Mouse (Mus musculus) CH12.LX (cell line): ENCODE measurements at regions not wholly inside any gene's neighbourhood (a gene's known extent, or its start where the extent isn't known, plus 50 kb on each side); places are given as distances from the start of the nearest gene placed in this dataset.

ENCODE experiments used
- DNase-seq: peaks from one replicate; pipeline ENCODE4 v3.0.0-alpha.2; 2013; ENCODE audit errors: extremely low read depth
- H3K27ac ChIP-seq: 2 replicates; pipeline ENCODE4 v1.5.1; 2012; ENCODE audit warnings: low read depth, mild to moderate bottlenecking, control low read depth, moderate library complexity; ENCODE audit not compliant: insufficient read depth
- H3K27me3 ChIP-seq: replicated peaks from 2 replicates; pipeline ENCODE3; 2012; ENCODE audit warnings: inconsistent platforms
- H3K36me3 ChIP-seq, 2 experiments: replicated peaks in 1 of 2; 2 replicates each; pipeline versions ENCODE3 to v1.6.1; 2012; ENCODE audit warnings: inconsistent platforms in 1 of 2, low read length in 1 of 2, mild to moderate bottlenecking in 1 of 2, mixed read lengths in 1 of 2, moderate library complexity in 1 of 2; ENCODE audit not compliant: control insufficient read depth in 1 of 2, insufficient read depth in 1 of 2
- H3K4me1 ChIP-seq, 2 experiments: 2 replicates each; pipeline ENCODE4 v1.6.1; 2012; ENCODE audit warnings: inconsistent platforms in 1 of 2, moderate library complexity in 1 of 2; ENCODE audit not compliant: insufficient read depth in 2 of 2, control insufficient read depth in 1 of 2
- H3K4me2 ChIP-seq: 2 replicates; pipeline ENCODE4 v1.6.1; 2012; ENCODE audit warnings: low read depth, mild to moderate bottlenecking, control low read depth; ENCODE audit not compliant: poor library complexity, insufficient read depth, severe bottlenecking
- H3K4me3 ChIP-seq, 3 experiments: fragments of 150-350 bp in 1 of 3; sonication (generic) in 1 of 3; replicated peaks in 1 of 3; 2 replicates each; pipeline versions ENCODE3 to v1.5.1; 2011 to 2012; ENCODE audit warnings: low read depth in 2 of 3, low read length in 2 of 3, mild to moderate bottlenecking in 2 of 3, moderate library complexity in 2 of 3, control low read depth in 1 of 3, improper control_type of control experiment in 1 of 3, inconsistent platforms in 1 of 3, mixed read lengths in 1 of 3; ENCODE audit not compliant: poor library complexity in 1 of 3
- H3K79me2 ChIP-seq: replicated peaks from 2 replicates; pipeline ENCODE4 v1.6.1; 2012; ENCODE audit warnings: mild to moderate bottlenecking, moderate library complexity; ENCODE audit not compliant: control insufficient read depth, poor library complexity, insufficient read depth, severe bottlenecking; ENCODE audit errors: extremely low read depth
- H3K9ac ChIP-seq: 2 replicates; pipeline ENCODE4 v1.6.1; 2012; ENCODE audit warnings: low read depth, mild to moderate bottlenecking, control low read depth, moderate library complexity; ENCODE audit not compliant: insufficient read depth
- H3K9me3 ChIP-seq: replicated peaks from 2 replicates; pipeline ENCODE3; 2012; ENCODE audit warnings: low read length, inconsistent platforms, mixed read lengths
- BHLHE40 ChIP-seq: IDR thresholded peaks from 2 replicates; pipeline ENCODE4 v1.6.1; 2011; ENCODE audit warnings: mild to moderate bottlenecking, low read depth, low read length, improper control_type of control experiment
- CHD1 ChIP-seq: IDR thresholded peaks from 2 replicates; pipeline ENCODE4 v1.6.1; 2012; ENCODE audit warnings: low read depth, low read length, improper control_type of control experiment, inconsistent platforms
- CTCF ChIP-seq, 2 experiments: IDR thresholded peaks in 1 of 2; conservative IDR thresholded peaks in 1 of 2; 2 replicates each; pipeline ENCODE4 v1.5.1; 2011 to 2012; ENCODE audit warnings: low read depth in 2 of 2, low read length in 2 of 2, improper control_type of control experiment in 1 of 2, inconsistent platforms in 1 of 2, mild to moderate bottlenecking in 1 of 2, moderate library complexity in 1 of 2
- ELF1 ChIP-seq: IDR thresholded peaks from 2 replicates; pipeline ENCODE4 v1.6.1; 2014; ENCODE audit warnings: low read depth, mild to moderate bottlenecking, inconsistent platforms, low read length, improper control_type of control experiment
- EP300 ChIP-seq: IDR thresholded peaks from 2 replicates; pipeline ENCODE4 v1.6.1; 2011; ENCODE audit warnings: low read length, improper control_type of control experiment
- GABPA ChIP-seq: IDR thresholded peaks from 2 replicates; pipeline ENCODE4 v1.6.1; 2012; ENCODE audit warnings: low read depth, low read length, improper control_type of control experiment, inconsistent platforms; ENCODE audit not compliant: insufficient replicate concordance
- HCFC1 ChIP-seq: IDR thresholded peaks from 2 replicates; pipeline ENCODE4 v1.6.1; 2012; ENCODE audit warnings: low read depth, mild to moderate bottlenecking, inconsistent platforms, low read length, improper control_type of control experiment
- JUN ChIP-seq: IDR thresholded peaks from 2 replicates; pipeline ENCODE4 v1.6.1; 2011; ENCODE audit warnings: low read depth, mild to moderate bottlenecking, low read length, improper control_type of control experiment, moderate library complexity; ENCODE audit not compliant: insufficient read depth
- KAT2A ChIP-seq: IDR thresholded peaks from 2 replicates; pipeline ENCODE4 v1.6.1; 2012; ENCODE audit warnings: low read length, improper control_type of control experiment, inconsistent platforms; ENCODE audit not compliant: insufficient replicate concordance
- MAFK ChIP-seq: IDR thresholded peaks from 2 replicates; pipeline ENCODE4 v1.6.1; 2011; ENCODE audit warnings: low read length, improper control_type of control experiment; ENCODE audit not compliant: insufficient replicate concordance
- MAX ChIP-seq: IDR thresholded peaks from 2 replicates; pipeline ENCODE4 v1.6.1; 2011; ENCODE audit warnings: low read length, improper control_type of control experiment
- MAZ ChIP-seq: IDR thresholded peaks from 2 replicates; pipeline ENCODE4 v1.6.1; 2012; ENCODE audit warnings: low read depth, mild to moderate bottlenecking, inconsistent platforms, low read length, improper control_type of control experiment, moderate library complexity
- MEF2A ChIP-seq: IDR thresholded peaks from 2 replicates; pipeline ENCODE4 v1.6.1; 2014; ENCODE audit warnings: low read depth, mild to moderate bottlenecking, inconsistent platforms, low read length, improper control_type of control experiment, borderline replicate concordance
- MXI1 ChIP-seq: IDR thresholded peaks from 2 replicates; pipeline ENCODE4 v1.6.1; 2011; ENCODE audit warnings: mild to moderate bottlenecking, low read depth, low read length, improper control_type of control experiment
- MYC ChIP-seq: IDR thresholded peaks from 2 replicates; pipeline ENCODE4 v1.6.1; 2011; ENCODE audit warnings: low read depth, mild to moderate bottlenecking, improper control_type of control experiment, low read length
- POLR2AphosphoS2 ChIP-seq: IDR thresholded peaks from 2 replicates; pipeline ENCODE4 v1.6.1; 2011; ENCODE audit warnings: low read depth, low read length, improper control_type of control experiment
- SIN3A ChIP-seq: IDR thresholded peaks from 2 replicates; pipeline ENCODE4 v1.6.1; 2012; ENCODE audit warnings: low read length, improper control_type of control experiment, inconsistent platforms
- SMC3 ChIP-seq: IDR thresholded peaks from 2 replicates; pipeline ENCODE4 v1.6.1; 2011; ENCODE audit warnings: low read depth, low read length, improper control_type of control experiment
- TBP ChIP-seq: conservative IDR thresholded peaks from 2 replicates; pipeline ENCODE4 v1.6.1; 2011; ENCODE audit warnings: low read depth, low read length, improper control_type of control experiment
- TCF12 ChIP-seq: IDR thresholded peaks from 2 replicates; pipeline ENCODE4 v1.6.1; 2014; ENCODE audit warnings: low read depth, mild to moderate bottlenecking, inconsistent platforms, low read length, improper control_type of control experiment
- UBTF ChIP-seq: IDR thresholded peaks from 2 replicates; pipeline ENCODE4 v1.6.1; 2012; ENCODE audit warnings: low read depth, mild to moderate bottlenecking, inconsistent platforms, low read length, improper control_type of control experiment, moderate library complexity
- dilution Hi-C: fragments of 300-500 bp; cut with MboI; formaldehyde crosslinking; loops from 2 replicates; pipeline ENCODE4 v1.14.3; 2020; ENCODE audit warnings: low sequenced_read_pairs; ENCODE audit not compliant: extremely low pct_unique_long_range_greater_than_20kb, extremely low pct_ligation_motif_present
- in situ Hi-C: fragments of 300-500 bp; cut with MboI; formaldehyde crosslinking; loops from 3 replicates; pipeline ENCODE4 v1.14.3; 2019; ENCODE audit warnings: low sequenced_read_pairs, low pct_ligation_motif_present, low pct_unique_long_range_greater_than_20kb, mixed read lengths

DNA sequence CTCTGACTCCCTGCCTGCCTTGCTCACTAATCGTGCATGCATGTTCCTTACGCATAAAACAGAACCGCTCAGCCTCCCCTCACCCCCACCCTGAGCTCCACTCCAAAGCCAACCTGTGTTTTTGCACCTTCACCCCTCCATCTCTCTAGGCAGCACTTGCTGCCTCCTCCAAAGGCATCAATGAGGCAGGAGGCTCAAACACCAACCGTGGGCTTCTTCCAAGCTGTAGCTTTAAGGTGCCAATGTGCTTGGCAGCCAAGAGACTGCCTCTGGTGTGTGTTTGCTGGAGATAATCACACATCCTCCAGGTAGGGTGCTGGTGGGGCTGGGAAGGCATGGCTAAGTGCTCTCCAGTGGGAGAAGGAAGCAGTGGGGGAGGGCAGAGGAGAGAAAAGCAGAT is 193.3 kb downstream of the Rplp1 start:
- Histone ChIP-seq H3K79me2 (no peaks in the 10 kb centered on the region), H3K36me3 (no peaks in the 10 kb centered on the region), H3K27me3 (peaks cover 2% of the 10 kb centered on the region), H3K4me3 (no peak overlapping the region), H3K4me1 (0 out of 4 replicates have a peak, but pooled peaks cover 0 to 2% of the 10 kb centered on the region in 2 experiments), H3K9me3 (peaks cover 2% of the 10 kb centered on the region), H3K27ac (no peak overlapping the region), H3K9ac (no peak overlapping the region), H3K4me2 (no peak overlapping the region)
- DNase-seq = no peak
- in situ Hi-C loops (no loop called here), dilution Hi-C loops (no loop called here)
- TF ChIP-seq JUN (no peak), GABPA (no peak), KAT2A (no peak)

DNA sequence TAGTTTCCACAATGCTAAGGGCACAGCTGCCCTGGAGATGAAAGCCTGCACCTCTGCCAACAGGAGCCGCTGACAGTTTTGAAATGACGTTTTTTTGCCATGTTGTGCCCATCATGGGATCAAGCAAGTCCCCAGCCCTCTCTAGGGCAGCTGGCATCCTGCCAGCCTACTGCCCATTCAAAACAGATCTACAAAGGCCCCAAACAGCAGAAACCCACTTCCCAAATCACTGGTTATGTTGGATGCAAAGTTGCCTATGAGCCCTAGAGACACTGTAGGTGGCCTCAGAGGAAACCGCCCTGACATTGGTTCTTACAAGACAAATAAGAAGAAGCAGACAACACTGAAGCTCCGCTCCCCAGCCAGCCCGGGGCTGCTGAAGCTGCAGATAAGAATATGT is 194.1 kb downstream of the Rplp1 start:
- Histone ChIP-seq H3K9ac (no peak overlapping the region), H3K79me2 (no peaks in the 10 kb centered on the region), H3K4me1 (0 out of 4 replicates have a peak, but pooled peaks cover 0 to under 1% of the 10 kb centered on the region in 2 experiments), H3K27me3 (peaks cover 2% of the 10 kb centered on the region), H3K9me3 (peaks cover 2% of the 10 kb centered on the region), H3K36me3 (no peaks in the 10 kb centered on the region), H3K4me2 (no peak overlapping the region), H3K27ac (no peak overlapping the region), H3K4me3 (no peak overlapping the region)
- in situ Hi-C loops = no loop called here
- TF ChIP-seq MAZ (no peak), TBP (no peak), HCFC1 (no peak), SIN3A (no peak), KAT2A (no peak), MEF2A (no peak), EP300 (no peak), MAX (no peak), TCF12 (no peak), MYC (no peak), BHLHE40 (no peak), POLR2AphosphoS2 (no peak), MAFK (no peak), MXI1 (no peak), ELF1 (no peak), UBTF (no peak), SMC3 (no peak), CTCF (conservative IDR thresholded peaks at IDR 0.05 in 1 of 2, IDR thresholded peaks at IDR 0.05 in 1 of 2; ENCODE audit: low read depth in 2 of 2, low read length in 2 of 2) (no peak), CHD1 (no peak)
- dilution Hi-C loops = no loop called here
- no peak for DNase-seq
